Mouse (Mus musculus) right cerebral cortex, postnatal 14 days (tissue): ENCODE data around the gene Rwdd3.
A peak's percentile ranks its signal among the peaks of the same experiment; 100 is the strongest.

Experiments
- DNase-seq: peaks from one replicate; pipeline ENCODE4 v3.0.0; 2022

Rwdd3 gene

GRCm38 (mm10) chr3:121171243-121171871 lies at the start of gene Rwdd3:
Gene Rwdd3, minus strand, starts transcription at chr3:121171695.
- peak; percentile 89 for DNase-seq

GRCm38 (mm10) chr3:121217011-121217410 lies 45.5 kb upstream of the Rwdd3 start:
- DNase-seq: no peak

- no peak for DNase-seq
Observed at GRCm38 (mm10) chr3:121213501-121213900, 42.0 kb upstream of the Rwdd3 start.

DNA sequence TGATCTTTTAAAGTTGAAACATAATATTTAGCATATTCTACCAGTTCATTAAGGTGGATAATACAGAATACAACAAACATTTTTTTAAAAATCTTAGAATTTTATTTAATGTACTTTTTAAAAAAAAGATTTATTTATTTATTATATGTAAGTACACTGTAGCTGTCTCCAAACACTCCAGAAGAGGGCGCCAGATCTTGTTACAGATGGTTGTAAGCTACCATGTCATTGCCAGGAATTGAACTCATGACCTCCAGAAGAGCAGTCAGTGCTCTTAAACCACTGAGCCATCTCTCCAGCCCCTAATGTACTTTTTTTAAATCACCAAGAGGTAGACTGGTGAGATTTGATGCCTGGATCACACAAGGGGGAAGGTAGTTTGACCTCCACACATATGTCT lies 40.7 kb upstream of the Rwdd3 start:
- DNase-seq: peak; percentile 10

GRCm38 (mm10) chr3:121208994-121209393 lies 37.5 kb upstream of the Rwdd3 start:
- no peak for DNase-seq

GRCm38 (mm10) chr3:121206202-121206882 lies 34.8 kb upstream of the Rwdd3 start:
- DNase-seq: no peak

- DNase-seq: no peak
Observed at GRCm38 (mm10) chr3:121202638-121203037, 31.1 kb upstream of the Rwdd3 start.

- no peak for DNase-seq
Observed at GRCm38 (mm10) chr3:121201012-121201747, 29.7 kb upstream of the Rwdd3 start.

DNA sequence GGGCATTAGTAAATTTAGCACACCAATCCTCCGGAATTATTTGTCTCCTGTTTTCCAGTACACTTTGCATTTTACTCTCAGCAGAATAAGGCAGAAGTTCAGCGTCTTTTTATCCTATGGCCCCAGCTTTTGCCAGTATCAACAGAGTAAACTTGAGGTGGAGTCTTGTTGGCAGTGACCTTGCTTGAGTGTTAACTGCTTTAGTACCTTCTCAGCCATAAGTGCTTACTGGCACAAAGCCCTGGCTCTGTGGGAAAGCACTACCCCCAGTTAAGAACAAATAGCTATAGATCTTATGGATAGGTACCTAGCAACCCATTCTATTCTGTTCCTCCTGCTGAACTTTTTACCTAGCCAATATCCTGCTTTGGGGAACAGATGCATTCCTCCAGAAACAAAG lies 17.7 kb upstream of the Rwdd3 start:
- no peak for DNase-seq

GRCm38 (mm10) chr3:121187510-121187909 lies 16.0 kb upstream of the Rwdd3 start:
- no peak for DNase-seq

DNA sequence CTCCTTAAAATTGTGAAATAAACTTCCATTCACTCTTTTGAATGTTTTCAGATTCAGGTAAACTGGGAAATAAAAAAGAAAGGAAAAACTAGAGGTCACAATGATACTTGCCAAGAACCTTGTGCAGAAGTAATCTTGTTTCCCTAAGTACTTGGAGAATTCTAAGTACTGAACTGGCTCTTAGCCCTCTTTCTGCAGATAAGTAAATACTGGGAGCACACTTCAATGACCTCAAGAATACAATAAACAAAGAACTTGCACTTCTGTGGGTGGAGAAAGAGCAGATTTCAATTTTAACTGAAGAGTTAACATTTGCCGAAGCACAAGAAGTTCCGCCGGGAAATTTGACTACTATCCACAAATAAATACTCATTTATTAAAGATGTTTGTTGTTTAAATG lies 15.4 kb upstream of the Rwdd3 start:
- no peak for DNase-seq

- DNase-seq: no peak
Observed at GRCm38 (mm10) chr3:121185197-121185596, 13.7 kb upstream of the Rwdd3 start.

DNA sequence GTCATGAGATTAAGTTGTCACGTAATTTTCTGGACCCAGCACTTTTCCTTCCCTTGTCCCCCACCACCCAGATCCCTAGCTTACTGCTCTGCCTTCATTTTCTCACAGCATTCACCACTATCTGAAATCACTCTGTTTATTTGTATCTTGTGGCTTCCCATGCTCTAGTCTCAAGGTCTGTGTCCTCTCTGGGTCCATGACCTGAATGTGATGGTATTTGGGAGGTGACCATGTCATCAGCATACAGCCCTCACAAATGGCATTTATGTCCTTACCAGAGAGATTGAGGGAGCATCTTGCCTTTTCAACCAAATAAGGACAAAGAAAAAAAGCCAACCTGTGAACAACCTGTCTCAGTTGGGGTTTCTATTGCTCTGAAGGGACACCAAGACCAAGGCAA lies 4.5 kb upstream of the Rwdd3 start:
- no peak for DNase-seq

- DNase-seq: no peak
Observed at GRCm38 (mm10) chr3:121174248-121174945, 2.9 kb upstream of the Rwdd3 start.

DNA sequence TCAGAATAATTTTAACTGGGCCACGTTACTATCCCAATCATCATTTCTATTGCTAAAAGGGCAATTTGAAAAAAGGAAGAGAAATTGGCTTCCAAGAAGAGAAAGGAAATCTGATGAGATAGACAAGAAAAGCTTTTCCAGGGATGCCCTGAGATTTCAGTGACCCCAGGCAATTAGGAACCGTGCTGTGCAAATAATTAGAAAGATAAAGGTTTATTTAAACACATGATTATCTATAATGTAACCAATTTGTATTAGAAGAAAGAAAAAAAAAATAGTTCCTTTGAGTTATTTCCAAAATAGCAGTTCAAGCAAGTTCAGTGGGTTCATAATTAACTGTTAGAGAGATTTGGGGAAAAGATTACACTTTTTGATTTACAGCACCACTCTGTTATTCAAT lies 1.2 kb upstream of the Rwdd3 start:
- no peak for DNase-seq

GRCm38 (mm10) chr3:121171872-121172265 lies 374 bp upstream of the Rwdd3 start:
- DNase-seq: no peak

- no peak for DNase-seq
Observed at GRCm38 (mm10) chr3:121170631-121171030, 864 bp downstream of the Rwdd3 start.

DNA sequence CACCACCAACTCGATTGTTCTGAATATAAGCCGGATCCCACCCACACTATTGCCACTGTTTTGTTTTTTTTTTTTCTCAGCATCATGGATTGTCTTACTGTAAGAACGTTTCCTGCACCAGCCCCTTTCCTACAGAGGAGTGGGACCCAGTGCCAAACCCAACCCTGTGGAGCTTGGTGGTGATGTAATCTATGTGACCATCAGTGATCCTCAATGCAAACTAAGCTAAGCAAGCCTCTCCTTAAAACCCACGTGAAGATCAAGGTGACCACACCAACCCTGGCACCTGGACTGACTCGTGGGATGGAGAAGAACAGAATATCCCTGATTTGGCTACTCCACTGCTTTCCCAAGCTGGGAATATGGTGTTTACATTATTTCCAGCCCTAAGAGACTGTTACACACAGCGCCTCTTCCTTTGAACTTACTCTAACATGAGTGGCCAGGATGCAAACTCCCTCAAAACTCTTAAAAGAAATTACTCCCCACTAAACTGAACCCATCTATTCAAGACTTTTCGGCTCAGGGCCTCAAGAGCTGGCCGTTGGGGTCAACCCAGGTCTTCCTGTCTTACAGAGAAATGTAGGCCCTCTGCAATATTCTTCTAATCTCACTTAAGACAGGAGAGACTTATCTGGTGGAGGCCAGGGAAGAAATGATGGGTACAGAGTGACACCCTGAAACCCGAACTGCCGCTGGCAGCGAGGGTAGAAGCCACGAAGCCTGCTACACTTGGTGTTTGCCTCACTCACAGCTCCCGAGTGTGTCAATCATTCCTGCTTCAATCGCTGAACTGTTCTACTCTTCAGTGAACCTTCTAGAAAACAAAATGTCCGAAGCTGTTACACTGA lies 2.2 kb downstream of the Rwdd3 start:
- no peak for DNase-seq

DNA sequence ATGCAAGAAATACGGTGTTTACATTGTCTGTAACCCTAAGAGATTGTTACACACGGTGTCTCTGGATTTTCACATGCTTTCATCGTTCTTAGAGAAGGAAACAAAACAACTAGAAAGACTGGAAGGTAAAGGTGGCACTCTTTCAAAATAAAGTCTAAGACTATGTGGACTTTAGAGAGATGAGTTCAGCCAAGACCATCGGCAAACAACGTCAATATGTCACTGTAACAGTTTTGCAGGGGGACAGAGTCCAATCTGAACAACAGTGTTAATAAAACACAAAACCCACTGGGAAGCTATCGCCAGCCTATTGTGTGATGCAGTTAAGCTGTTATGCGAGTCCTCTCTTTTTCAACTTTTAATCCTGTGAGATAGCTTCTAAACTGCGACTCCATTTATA lies 2.9 kb downstream of the Rwdd3 start:
- no peak for DNase-seq

- peak; percentile 77 for DNase-seq
Observed at GRCm38 (mm10) chr3:121163271-121163819, 8.2 kb downstream of the Rwdd3 start.

DNA sequence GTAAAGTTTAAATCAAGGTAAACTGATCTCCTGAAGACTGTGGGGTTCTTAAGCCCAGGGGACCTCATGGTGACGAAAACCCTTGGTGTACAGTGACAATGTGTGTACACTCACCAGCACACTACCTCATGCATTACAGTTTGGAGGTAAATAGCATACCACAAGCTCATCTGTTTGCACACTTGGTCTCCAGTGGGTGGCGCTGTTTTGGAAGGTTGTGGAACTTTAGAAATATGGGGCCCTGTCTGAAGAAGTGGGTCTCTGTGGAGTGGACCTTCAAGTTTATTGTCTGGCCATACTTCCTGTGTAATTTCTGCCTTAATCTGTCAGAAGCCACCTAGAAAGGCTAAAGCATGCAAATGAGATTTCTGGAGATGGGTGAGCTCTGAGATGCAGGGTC lies 9.8 kb downstream of the Rwdd3 start:
- DNase-seq: peak; percentile 14

GRCm38 (mm10) chr3:121160424-121160823 lies 11.1 kb downstream of the Rwdd3 start:
- DNase-seq: no peak
